Mouse (Mus musculus) midbrain, embryonic 13.5 days (tissue): ENCODE results near the gene Trp53i13. TPM values are rescaled to one million over a fixed set of nuclear protein-coding genes. Genes with fewer than 3 reads are reported as not detected.

Experiments
- ATAC-seq: fragments of 200-750 bp; cut with Nextera tagmentation; 2 replicates; pipeline ENCODE4 v1.8.0; 2017; ENCODE audit warnings: mild to moderate bottlenecking, moderate TSS enrichment, moderate library complexity
- H3K27ac ChIP-seq: fragments of 300-500 bp; sonication (generic); 2 replicates; pipeline ENCODE4 v1.5.1; 2015; ENCODE audit warnings: inconsistent platforms, mild to moderate bottlenecking, moderate library complexity
- H3K27me3 ChIP-seq: fragments of 300-500 bp; sonication (generic); 2 replicates; pipeline ENCODE4 v1.6.1; 2015; ENCODE audit warnings: mild to moderate bottlenecking, inconsistent platforms
- H3K36me3 ChIP-seq: fragments of 300-500 bp; sonication (generic); 2 replicates; pipeline ENCODE4 v1.6.1; 2015; ENCODE audit warnings: mild to moderate bottlenecking, inconsistent platforms
- H3K4me1 ChIP-seq: fragments of 300-500 bp; sonication (generic); replicated peaks from 2 replicates; pipeline ENCODE4 v1.6.1; 2015; ENCODE audit warnings: inconsistent platforms
- H3K4me2 ChIP-seq: fragments of 300-500 bp; sonication (generic); replicated peaks from 2 replicates; pipeline ENCODE4 v1.6.1; 2015; ENCODE audit warnings: moderate library complexity, mild to moderate bottlenecking, inconsistent platforms
- H3K4me3 ChIP-seq: fragments of 300-500 bp; sonication (generic); replicated peaks from 2 replicates; pipeline ENCODE4 v1.5.1; 2015; ENCODE audit warnings: mild to moderate bottlenecking, inconsistent platforms
- H3K9ac ChIP-seq: fragments of 300-500 bp; sonication (generic); replicated peaks from 2 replicates; pipeline ENCODE4 v1.6.1; 2015; ENCODE audit warnings: mild to moderate bottlenecking, inconsistent platforms
- H3K9me3 ChIP-seq: fragments of 300-500 bp; sonication (generic); 2 replicates; pipeline ENCODE4 v1.6.1; 2016; ENCODE audit warnings: mild to moderate bottlenecking, inconsistent platforms
- WGBS: fragments of 180-500 bp; shearing (Covaris S2); methylation state at CpG from one replicate; pipeline ENCODE4 v1.1.7; 2015; 5-methylcytosine and 5-hydroxymethylcytosine counted together
- polyA plus RNA-seq: library from polyadenylated mRNA; unstranded; fragments of >200 nt; fragmentation: Nextera tagmentation; extraction: Ambion mirVana; gene quantifications from 2 replicates; pipeline ENCODE4 v1.2.1, GENCODE M21; 2015

The Trp53i13 gene
- polyA plus RNA-seq, 1 experiment from 2014 or later, result 16.2 TPM

DNA sequence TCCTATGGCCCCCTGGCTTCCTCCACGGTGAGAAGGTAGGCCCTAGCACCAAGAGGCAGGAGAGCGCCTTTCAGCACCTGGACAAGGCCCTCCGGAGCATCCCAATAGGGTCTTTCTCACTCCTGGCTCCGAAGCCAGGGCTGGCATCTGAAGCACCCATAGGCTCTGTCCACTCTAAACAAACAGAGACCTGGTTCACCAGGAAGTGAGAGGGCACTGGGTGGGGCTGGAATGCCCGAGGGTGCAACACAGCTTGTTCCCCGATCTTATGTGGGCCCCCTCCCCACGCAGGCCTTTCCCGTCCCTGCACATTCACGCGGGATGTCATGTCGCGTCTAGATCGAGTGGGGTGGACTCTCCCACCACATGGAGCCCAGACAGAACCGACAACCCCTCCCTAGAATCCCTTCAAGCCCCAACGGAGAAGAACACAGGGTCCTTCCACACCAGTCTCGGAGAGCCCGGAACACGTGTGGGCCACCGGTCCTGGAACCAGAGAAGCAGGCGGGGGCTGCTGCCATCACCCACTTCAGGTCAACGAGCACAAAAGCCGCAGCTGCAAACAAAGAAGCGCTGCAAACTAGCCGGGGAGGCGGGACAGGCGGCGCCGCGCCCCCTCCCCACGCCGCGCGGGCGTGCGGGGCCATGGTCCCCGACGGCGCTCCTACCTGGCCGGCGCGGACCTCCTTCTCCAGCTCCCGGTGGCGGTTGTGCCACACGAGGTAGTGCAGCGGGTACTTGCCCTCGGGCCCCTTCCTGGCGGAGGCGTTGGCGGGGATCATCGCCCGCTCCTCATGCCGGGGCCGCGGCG is 26.8 kb downstream of the Trp53i13 start:
- WGBS, result 2% methylated on average over 55 of the region's 55 CpGs

GRCm38 (mm10) chr11:77486798-77487197 is 29.0 kb downstream of the Trp53i13 start:
- 44% methylated on average over 5 of the region's 5 CpGs for WGBS
- Histone ChIP-seq H3K36me3 (no peaks in the 10 kb centered on the region), H3K9ac (peak overlapping the region; percentile 98), H3K9me3 (no peaks in the 10 kb centered on the region), H3K4me1 (peaks cover 79% of the 10 kb centered on the region), H3K27me3 (no peaks in the 10 kb centered on the region), H3K4me2 (peak overlapping the region; percentile 98), H3K27ac (peak overlapping the region; percentile 69), H3K4me3 (peak overlapping the region; percentile 97)
- ATAC-seq, result no peak

More for the DNA sequence above, 26.8 kb downstream of the Trp53i13 start:
- no peaks in the 10 kb centered on the region for H3K27me3 ChIP-seq
- H3K4me1 ChIP-seq, result peaks cover 77% of the 10 kb centered on the region
- H3K4me2 ChIP-seq, result peak overlapping the region; percentile 98
- ATAC-seq, result no peak
- peak overlapping the region; percentile 93 for H3K27ac ChIP-seq
- no peaks in the 10 kb centered on the region for H3K9me3 ChIP-seq
- peak overlapping the region; percentile 98 for H3K9ac ChIP-seq
- H3K36me3 ChIP-seq, result no peaks in the 10 kb centered on the region
- peak overlapping the region; percentile 97 for H3K4me3 ChIP-seq

DNA sequence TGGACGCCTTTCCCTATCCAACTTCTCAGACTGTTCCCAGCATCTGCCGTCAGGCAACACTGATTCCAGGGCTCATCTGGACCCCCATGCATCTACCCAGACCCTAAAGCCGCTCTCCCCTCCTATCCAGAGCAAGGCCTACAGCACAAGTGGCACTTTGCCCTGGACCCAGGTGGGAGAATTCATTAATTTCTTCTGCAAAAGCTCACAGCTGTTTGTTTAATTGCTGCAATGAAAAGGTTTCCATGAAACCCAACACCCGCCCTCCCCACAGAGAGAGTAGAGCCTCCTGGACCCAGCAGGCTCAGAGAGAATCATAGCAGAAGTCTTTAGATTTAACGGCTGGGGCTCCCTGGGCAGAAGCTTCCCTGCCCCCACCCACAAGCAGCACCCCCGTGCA is 30.6 kb downstream of the Trp53i13 start:
- no peak for ATAC-seq
- Histone ChIP-seq H3K9ac (peak overlapping the region; percentile 33), H3K36me3 (no peaks in the 10 kb centered on the region), H3K4me1 (peaks cover 74% of the 10 kb centered on the region), H3K27ac (peak overlapping the region; percentile 39; the same call in 1 of the 2 replicates), H3K4me3 (no peak overlapping the region), H3K4me2 (peak overlapping the region; percentile 98), H3K9me3 (no peaks in the 10 kb centered on the region), H3K27me3 (no peaks in the 10 kb centered on the region)
- WGBS, result 42% methylated on average over 6 of the region's 6 CpGs

DNA sequence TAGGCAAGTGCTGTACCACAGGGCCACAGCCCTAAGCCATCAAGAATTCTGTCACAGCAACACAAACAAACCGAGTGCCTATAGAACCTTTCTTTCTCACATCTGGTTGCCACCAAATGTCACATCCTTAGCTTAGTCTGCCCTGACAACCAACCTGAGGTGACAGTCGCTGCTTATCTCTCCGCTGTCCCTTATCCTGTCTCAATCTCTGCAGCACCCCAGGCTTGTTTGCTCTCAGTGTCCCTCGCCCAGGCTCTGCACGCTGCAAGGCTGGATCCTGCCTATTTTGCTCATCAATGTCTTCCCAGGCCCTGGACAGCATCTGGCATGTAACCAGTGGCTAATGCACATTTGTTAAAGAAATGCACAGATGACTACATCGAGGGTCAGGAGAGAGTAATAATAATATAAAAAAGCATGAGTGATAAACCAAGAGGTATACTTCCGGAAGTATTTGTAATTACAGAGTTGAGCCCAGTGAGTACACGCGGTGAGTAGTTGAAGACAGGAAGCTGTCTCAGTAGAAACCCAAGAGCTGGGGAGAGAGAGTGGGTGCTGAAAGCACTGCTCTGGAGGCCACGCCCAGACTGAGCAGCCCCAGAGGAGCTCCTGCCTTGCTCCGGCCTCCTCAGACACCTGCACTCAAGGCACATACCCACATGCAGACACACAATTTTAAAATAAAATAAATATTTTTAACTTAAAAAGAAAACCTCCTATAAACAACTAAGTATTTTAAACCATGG is 32.1 kb downstream of the Trp53i13 start:
- WGBS, result 82% methylated on average over 11 of the region's 11 CpGs
- ATAC-seq, result no peak
- no peaks in the 10 kb centered on the region for H3K27me3 ChIP-seq

GRCm38 (mm10) chr11:77483043-77483442 is 32.7 kb downstream of the Trp53i13 start:
- H3K36me3 ChIP-seq, result no peaks in the 10 kb centered on the region
- no peak overlapping the region for H3K4me2 ChIP-seq
- no peak overlapping the region for H3K27ac ChIP-seq
- no peak for ATAC-seq
- H3K4me1 ChIP-seq, result peaks cover 65% of the 10 kb centered on the region
- H3K9ac ChIP-seq, result no peak overlapping the region
- WGBS, result 85% methylated on average over 3 of the region's 3 CpGs
- no peaks in the 10 kb centered on the region for H3K27me3 ChIP-seq
- H3K4me3 ChIP-seq, result no peak overlapping the region
- H3K9me3 ChIP-seq, result no peaks in the 10 kb centered on the region

More for the DNA sequence above, 32.1 kb downstream of the Trp53i13 start:
- peaks cover 71% of the 10 kb centered on the region for H3K4me1 ChIP-seq
- no peak overlapping the region for H3K4me2 ChIP-seq
- no peak overlapping the region for H3K4me3 ChIP-seq
- no peaks in the 10 kb centered on the region for H3K36me3 ChIP-seq
- no peak overlapping the region for H3K27ac ChIP-seq
- H3K9ac ChIP-seq, result 0 out of 2 replicates have a peak overlapping the region, but pooled peaks have one; percentile 17
- no peaks in the 10 kb centered on the region for H3K9me3 ChIP-seq

DNA sequence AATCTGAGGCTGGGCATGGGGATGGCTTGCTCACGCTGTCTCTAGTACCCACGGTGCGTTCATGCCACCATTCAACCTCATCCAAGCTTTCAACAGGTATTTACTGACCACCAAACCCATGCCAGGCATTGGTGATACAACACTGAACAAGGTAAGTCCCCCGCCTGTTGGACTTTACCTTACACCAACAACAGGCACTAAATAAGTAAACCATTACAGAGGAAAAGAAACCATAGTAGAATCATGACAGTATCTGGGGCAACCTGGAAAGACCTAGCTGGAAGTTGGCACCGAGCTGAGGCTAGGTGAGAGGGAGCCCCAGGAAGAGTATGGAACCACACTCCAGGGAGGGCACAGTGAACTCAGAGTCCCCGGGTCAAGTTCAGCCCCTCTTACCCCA is 38.9 kb downstream of the Trp53i13 start:
- Histone ChIP-seq H3K4me3 (no peak overlapping the region), H3K9me3 (no peaks in the 10 kb centered on the region), H3K36me3 (peaks cover 48% of the 10 kb centered on the region), H3K27ac (no peak overlapping the region), H3K27me3 (no peaks in the 10 kb centered on the region), H3K9ac (no peak overlapping the region), H3K4me2 (no peak overlapping the region), H3K4me1 (peaks cover 12% of the 10 kb centered on the region; the same call in 1 of the 2 replicates)
- ATAC-seq, result no peak
- WGBS, result 94% methylated on average over 6 of the region's 6 CpGs

- H3K36me3 ChIP-seq, result peaks cover 55% of the 10 kb centered on the region
- 97% methylated on average over 14 of the region's 14 CpGs for WGBS
- no peak overlapping the region for H3K27ac ChIP-seq
- no peak overlapping the region for H3K4me3 ChIP-seq
- ATAC-seq, result no peak
- H3K9ac ChIP-seq, result no peak overlapping the region
- H3K27me3 ChIP-seq, result no peaks in the 10 kb centered on the region
- H3K9me3 ChIP-seq, result no peaks in the 10 kb centered on the region
- no peak overlapping the region for H3K4me2 ChIP-seq
- 0 out of 2 replicates have a peak, but pooled peaks cover 8% of the 10 kb centered on the region for H3K4me1 ChIP-seq
These were observed 39.6 kb downstream of the Trp53i13 start for GRCm38 (mm10) chr11:77476216-77476615.

GRCm38 (mm10) chr11:77472775-77473174 is 43.0 kb downstream of the Trp53i13 start:
- Histone ChIP-seq H3K9ac (no peak overlapping the region), H3K4me2 (no peak overlapping the region), H3K27me3 (peaks cover 15% of the 10 kb centered on the region), H3K27ac (no peak overlapping the region), H3K4me1 (0 out of 2 replicates have a peak, but pooled peaks cover 4% of the 10 kb centered on the region), H3K9me3 (no peaks in the 10 kb centered on the region), H3K4me3 (no peak overlapping the region), H3K36me3 (peaks cover 72% of the 10 kb centered on the region)
- 93% methylated on average over 16 of the region's 16 CpGs for WGBS
- no peak for ATAC-seq

GRCm38 (mm10) chr11:77471407-77471806 is 44.4 kb downstream of the Trp53i13 start:
- no peak overlapping the region for H3K9ac ChIP-seq
- peaks cover 62% of the 10 kb centered on the region for H3K36me3 ChIP-seq
- H3K4me3 ChIP-seq, result no peak overlapping the region
- peaks cover 29% of the 10 kb centered on the region for H3K27me3 ChIP-seq
- H3K4me2 ChIP-seq, result no peak overlapping the region
- no peak overlapping the region for H3K27ac ChIP-seq
- 74% methylated on average over 29 of the region's 29 CpGs for WGBS
- H3K4me1 ChIP-seq, result 0 out of 2 replicates have a peak, but pooled peaks cover 6% of the 10 kb centered on the region
- no peak for ATAC-seq
- no peaks in the 10 kb centered on the region for H3K9me3 ChIP-seq

DNA sequence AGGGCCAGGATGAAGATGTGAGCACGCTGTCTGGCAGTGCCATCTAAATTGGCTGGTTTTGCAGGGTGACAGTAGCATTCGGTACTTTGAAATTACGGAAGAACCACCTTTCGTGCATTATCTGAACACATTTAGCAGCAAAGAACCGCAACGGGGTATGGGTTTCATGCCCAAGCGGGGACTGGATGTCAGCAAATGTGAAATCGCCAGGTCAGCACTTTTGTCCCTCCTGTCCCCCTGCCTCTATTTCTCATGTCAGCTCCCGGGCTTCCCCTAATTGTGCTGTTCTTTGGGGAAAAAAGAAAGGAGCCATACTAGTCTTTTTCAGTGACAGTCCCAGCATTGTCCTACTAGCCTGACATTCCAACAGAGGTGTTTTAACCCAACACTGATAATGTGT is 47.4 kb downstream of the Trp53i13 start:
- peaks cover 39% of the 10 kb centered on the region for H3K36me3 ChIP-seq
- WGBS, result 81% methylated on average over 9 of the region's 9 CpGs
- H3K9me3 ChIP-seq, result no peaks in the 10 kb centered on the region
- ATAC-seq, result no peak
- H3K27me3 ChIP-seq, result peaks cover 59% of the 10 kb centered on the region
- no peak overlapping the region for H3K4me3 ChIP-seq
- H3K27ac ChIP-seq, result no peak overlapping the region
- H3K4me2 ChIP-seq, result no peak overlapping the region
- H3K9ac ChIP-seq, result no peak overlapping the region
- H3K4me1 ChIP-seq, result 0 out of 2 replicates have a peak, but pooled peaks cover 6% of the 10 kb centered on the region

DNA sequence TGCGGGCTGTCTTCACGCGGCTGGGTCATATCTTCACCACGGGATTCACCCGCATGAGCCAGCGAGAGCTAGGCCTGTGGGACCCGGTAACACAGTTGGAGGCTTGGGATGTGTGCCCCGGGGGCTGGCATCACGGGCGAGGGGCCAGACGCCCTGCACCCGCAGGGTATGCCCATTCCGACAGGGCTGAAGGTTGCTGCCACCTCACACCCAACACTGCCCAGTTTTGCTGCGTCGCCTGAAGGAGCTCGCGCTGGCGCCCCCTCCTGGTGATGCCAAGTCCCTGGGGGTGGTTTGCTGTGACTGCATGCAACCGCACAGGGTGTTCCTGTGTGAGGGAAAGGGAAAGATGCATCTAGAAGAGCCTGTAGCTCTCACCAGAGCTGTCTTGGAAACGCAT is 48.0 kb downstream of the Trp53i13 start:
- WGBS, result 16% methylated on average over 20 of the region's 20 CpGs
- H3K4me3 ChIP-seq, result no peak overlapping the region
- H3K27me3 ChIP-seq, result peaks cover 65% of the 10 kb centered on the region
- no peak overlapping the region for H3K27ac ChIP-seq
- no peak overlapping the region for H3K9ac ChIP-seq
- peaks cover 33% of the 10 kb centered on the region for H3K36me3 ChIP-seq
- peaks cover 10% of the 10 kb centered on the region for H3K4me1 ChIP-seq
- no peak overlapping the region for H3K4me2 ChIP-seq
- H3K9me3 ChIP-seq, result no peaks in the 10 kb centered on the region
- peak; percentile 9; the same call in 1 of the 2 replicates for ATAC-seq

DNA sequence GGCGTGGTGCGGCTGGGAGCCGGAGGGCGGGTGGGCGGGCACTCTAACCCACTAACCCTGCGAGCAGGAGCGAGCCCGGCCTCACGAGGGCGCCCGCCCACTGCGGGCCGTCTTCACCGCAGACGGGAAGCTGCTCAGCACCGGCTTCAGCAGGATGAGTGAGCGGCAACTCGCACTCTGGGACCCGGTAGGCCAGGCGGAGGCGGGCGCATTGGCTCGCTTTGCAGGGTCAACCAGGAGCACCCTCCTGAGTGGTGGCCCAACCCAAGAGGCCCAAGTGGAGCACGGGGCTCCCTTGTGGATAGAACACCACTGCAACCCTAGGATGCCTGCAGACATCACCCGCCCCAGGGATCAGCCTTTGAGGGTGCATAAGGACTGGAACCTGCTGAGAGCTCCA is 48.6 kb downstream of the Trp53i13 start:
- H3K9ac ChIP-seq, result no peak overlapping the region
- 5% methylated on average over 25 of the region's 25 CpGs for WGBS
- H3K27ac ChIP-seq, result no peak overlapping the region
- H3K4me2 ChIP-seq, result no peak overlapping the region
- no peak for ATAC-seq
- H3K4me3 ChIP-seq, result no peak overlapping the region
- H3K9me3 ChIP-seq, result no peaks in the 10 kb centered on the region
- H3K4me1 ChIP-seq, result peaks cover 16% of the 10 kb centered on the region
- peaks cover 71% of the 10 kb centered on the region for H3K27me3 ChIP-seq
- H3K36me3 ChIP-seq, result peaks cover 26% of the 10 kb centered on the region
